ENCODE assay signal across 8 mouse cellular contexts in genomic region chr12:100198967-100199660, GRCm38 (mm10). TPM values are rescaled to one million over a fixed set of nuclear protein-coding genes. Genes with fewer than 3 reads are reported as not detected.
DNase-seq lines count a peak whose midpoint lies in the region; ATAC-seq lines count a peak whose summit lies in the region.

Gene Calm1 (plus strand): TSS chr12:100199435.

- H3K27me3 ChIP-seq in hindbrain, embryonic 15.5 days = no peaks in the 10 kb centered on the region

- H3K79me2 ChIP-seq in macrophage (ENCODE audit: inconsistent target) = peaks cover 46% of the 10 kb centered on the region

- peak within 1 kb of the TSS; percentile 94 for H3K27ac ChIP-seq in hindbrain, embryonic 15.5 days (replicated peaks)
- peak within 1 kb of the TSS; percentile 83 for H3K27ac ChIP-seq in macrophage

- peak; percentile 88 for ATAC-seq in hindbrain, embryonic 15.5 days (ENCODE audit: low FRiP score, low read depth)

- under 1% methylated on average over 58 of the region's 58 CpGs for WGBS in hindbrain, embryonic 15.5 days
- under 1% methylated on average over 51 of the region's 58 CpGs for WGBS in macrophage (ENCODE audit: missing documents)

- peaks cover 28% of the 10 kb centered on the region for H3K4me1 ChIP-seq in hindbrain, embryonic 15.5 days (replicated peaks)

- H3K4me3 ChIP-seq in hindbrain, embryonic 15.5 days = peak within 1 kb of the TSS; percentile 100
- peak within 1 kb of the TSS; percentile 95 for H3K4me3 ChIP-seq in macrophage (ENCODE audit: inconsistent target)

- peak within 1 kb of the TSS; percentile 96 for H3K4me2 ChIP-seq in hindbrain, embryonic 15.5 days

- peaks cover 14% of the 10 kb centered on the region for H3K36me3 ChIP-seq in hindbrain, embryonic 15.5 days
- H3K36me3 ChIP-seq in macrophage (ENCODE audit: inconsistent target) = peaks cover 19% of the 10 kb centered on the region

- no peaks in the 10 kb centered on the region for H3K9me3 ChIP-seq in hindbrain, embryonic 15.5 days

- peak within 1 kb of the TSS; percentile 100 for H3K9ac ChIP-seq in hindbrain, embryonic 15.5 days

- DNase-seq in ZHBTc4 (ENCODE audit: low read depth, low spot score) = peak; percentile 96
- DNase-seq in cerebellum, postnatal 4 days (ENCODE audit: low spot score in 2 of 2) = peak; percentile 96 to 97
- peak; percentile 94 for DNase-seq in gastrocnemius, adult 18-20 months (ENCODE audit: low spot score)
- peak; percentile 92 to 94 for DNase-seq in left cerebral cortex, adult 18-20 months (ENCODE audit: low spot score in 2 of 2)
- DNase-seq in retina, postnatal 7 days (ENCODE audit: low read depth, low spot score) = peak; percentile 89
- DNase-seq in urinary bladder, adult 18-20 months (ENCODE audit: low spot score in 2 of 2) = peak; percentile 90 to 93

RNA-seq across cellular contexts. Expression of gene Calm1, which starts in this region (rescaled TPM):
- 100 to 1,000 TPM; 568 to 588 TPM for total RNA-seq in gastrocnemius, adult 18-20 months (2021)
- polyA plus RNA-seq in hindbrain, embryonic 15.5 days (2015; fragmentation: Nextera tagmentation; extraction: Ambion mirVana) = 2,617 and 2,778 TPM in 2 replicates
- total RNA-seq in left cerebral cortex, adult 18-20 months (2021) = 1,000 to 10,000 TPM; 2,232 to 2,307 TPM
- total RNA-seq in macrophage (2018; cell fraction: chromatin; rRNA removed) = 100 to 1,000 TPM in 25 of 26 experiments, 10 to 100 TPM in 1; 91.7 to 505 (median 186) TPM
- total RNA-seq in macrophage (2018; cell fraction: cytosol; rRNA removed) = 100 to 1,000 TPM; 368 to 452 (median 415) TPM
- total RNA-seq in macrophage (2018; cell fraction: nucleus; rRNA removed) = 100 to 1,000 TPM; 131 to 300 (median 226) TPM
- polyA plus RNA-seq in macrophage (2018) = 353 to 525 TPM (median 432 TPM) in 3 replicates

Comparison
In these comparisons a context has a peak if more than half of its experiments do, and no peak if none do; other contexts are left out.
1. Peak in every context shown above with its lines: DNase-seq, ATAC-seq, H3K4me3 ChIP-seq and H3K27ac ChIP-seq.